Mouse (Mus musculus): ENCODE measurements at regions not wholly inside any gene's neighbourhood (a gene's known extent, or its start where the extent isn't known, plus 50 kb on each side); places are given as distances from the start of the nearest gene placed in this dataset.

DNA sequence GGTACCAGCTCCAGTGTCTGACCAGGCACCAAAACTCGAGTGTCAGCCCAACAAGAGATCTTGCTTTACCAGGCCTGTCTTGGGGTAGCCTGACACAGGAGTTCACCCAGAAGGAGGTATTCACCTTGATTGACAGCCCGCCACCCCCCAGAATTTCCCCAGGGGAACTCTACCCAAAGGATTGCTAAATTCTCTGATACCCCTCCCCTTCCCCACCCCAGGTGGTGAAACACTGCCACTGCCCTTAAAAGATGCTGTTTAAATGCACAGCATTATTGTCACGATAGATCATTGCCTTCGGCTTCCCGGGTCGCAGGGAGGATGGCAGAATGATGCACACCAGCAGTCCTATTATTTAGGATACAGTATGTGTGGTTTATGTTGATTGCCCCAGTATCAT lies 476.8 kb downstream of the Prss52 start:
- DNase-seq (ENCODE audit: low read depth), result peak; percentile 51
- TF ChIP-seq POLR2A (IDR thresholded peaks at IDR 0.05; ENCODE audit: borderline replicate concordance, extremely low read depth, insufficient read depth, insufficient read length, poor library complexity, severe bottlenecking), result no peak
- TF ChIP-seq CTCF (IDR thresholded peaks at IDR 0.05; ENCODE audit: borderline replicate concordance, extremely low read depth, insufficient read depth, insufficient read length), result 0 out of 2 replicates have a peak, but pooled peaks have one; percentile 2

DNA sequence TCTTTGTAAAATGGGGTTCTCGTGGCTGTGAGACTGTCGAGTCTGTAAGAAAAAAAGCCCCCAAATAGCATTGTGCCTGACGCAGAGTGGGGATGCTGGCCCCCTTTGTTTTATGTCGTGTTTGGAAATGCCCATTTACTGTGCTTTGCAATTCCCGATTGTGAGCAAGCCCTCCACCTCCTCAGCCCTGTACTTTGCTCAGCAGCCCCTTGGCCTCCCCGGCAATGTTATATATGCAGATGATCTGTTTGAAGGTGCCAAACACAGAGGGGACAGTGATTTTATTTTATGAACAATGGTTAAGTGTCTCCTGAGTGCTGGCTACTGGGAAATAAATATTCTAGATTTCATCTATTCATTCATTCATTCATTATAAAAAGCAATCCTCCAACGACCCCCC lies 477.6 kb downstream of the Prss52 start:
- peak; percentile 60 for DNase-seq (ENCODE audit: low read depth)
- TF ChIP-seq POLR2A (IDR thresholded peaks at IDR 0.05; ENCODE audit: borderline replicate concordance, extremely low read depth, insufficient read depth, insufficient read length, poor library complexity, severe bottlenecking), result no peak
- TF ChIP-seq CTCF (IDR thresholded peaks at IDR 0.05; ENCODE audit: borderline replicate concordance, extremely low read depth, insufficient read depth, insufficient read length), result no peak

DNA sequence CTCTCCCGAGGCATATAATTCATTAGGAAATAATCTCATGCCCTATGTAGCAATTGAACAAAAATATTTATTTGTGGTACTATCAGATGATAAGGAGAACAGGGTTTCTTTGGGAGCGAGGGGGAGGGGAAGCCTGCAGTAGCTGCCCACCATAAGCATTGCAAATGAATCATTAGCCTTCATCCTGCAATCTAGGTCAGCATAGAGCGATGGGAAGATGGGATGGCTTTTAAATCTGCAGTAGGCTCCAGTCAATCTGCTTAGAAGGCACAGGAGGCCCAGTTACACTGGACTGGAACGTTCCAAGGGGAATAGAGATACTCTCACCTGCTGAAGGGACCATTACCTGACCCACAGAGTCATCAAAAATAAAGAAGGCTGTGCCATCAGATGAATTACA lies 478.7 kb downstream of the Prss52 start:
- TF ChIP-seq POLR2A (IDR thresholded peaks at IDR 0.05; ENCODE audit: borderline replicate concordance, extremely low read depth, insufficient read depth, insufficient read length, poor library complexity, severe bottlenecking), result no peak
- peak; percentile 67 for DNase-seq (ENCODE audit: low read depth)

DNA sequence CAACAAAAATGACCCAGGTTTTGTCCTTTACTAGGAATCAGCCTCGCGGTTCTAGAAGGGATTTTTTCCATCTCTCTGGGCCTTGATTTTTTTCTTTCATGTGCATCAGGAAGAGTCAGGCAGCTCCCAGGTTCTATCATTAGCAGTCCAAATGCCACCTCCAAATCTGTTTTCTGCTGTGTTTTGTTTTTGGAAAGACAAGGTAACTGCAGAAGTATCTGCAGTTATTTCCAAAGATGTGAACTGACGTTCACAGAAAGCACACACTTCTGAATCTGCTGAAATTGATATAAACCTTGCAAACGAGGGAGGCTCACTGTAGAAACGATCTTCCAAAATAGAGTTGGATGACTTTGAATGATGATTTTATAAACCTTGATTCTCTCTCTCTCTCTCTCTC lies 480.1 kb downstream of the Prss52 start:
- TF ChIP-seq POLR2A (IDR thresholded peaks at IDR 0.05; ENCODE audit: borderline replicate concordance, extremely low read depth, insufficient read depth, insufficient read length, poor library complexity, severe bottlenecking) (no peak), CTCF (IDR thresholded peaks at IDR 0.05; ENCODE audit: borderline replicate concordance, extremely low read depth, insufficient read depth, insufficient read length) (no peak)
- DNase-seq (ENCODE audit: low read depth), result no peak

DNA sequence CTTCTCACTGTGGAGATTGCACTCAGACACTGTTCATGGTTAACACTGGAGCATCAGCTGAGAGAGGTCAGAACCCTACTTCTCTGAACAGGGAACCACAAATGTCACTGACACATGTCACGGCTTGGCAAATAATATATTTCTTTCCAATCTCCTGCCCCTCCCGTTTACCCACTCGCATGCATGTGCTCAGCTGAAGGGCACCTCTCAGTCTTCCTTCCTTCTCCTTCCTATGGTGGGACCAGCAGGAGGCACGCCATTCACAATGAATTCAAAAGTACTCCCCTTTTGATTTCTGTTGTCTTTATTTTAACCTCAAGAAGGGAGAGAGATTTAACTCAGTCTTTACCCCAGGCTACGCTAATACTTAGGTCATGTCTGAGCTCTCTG lies 481.0 kb downstream of the Prss52 start:
- TF ChIP-seq CTCF (IDR thresholded peaks at IDR 0.05; ENCODE audit: borderline replicate concordance, extremely low read depth, insufficient read depth, insufficient read length), result no peak
- no peak for TF ChIP-seq POLR2A (IDR thresholded peaks at IDR 0.05; ENCODE audit: borderline replicate concordance, extremely low read depth, insufficient read depth, insufficient read length, poor library complexity, severe bottlenecking)
- DNase-seq (ENCODE audit: low read depth), result peak; percentile 65

DNA sequence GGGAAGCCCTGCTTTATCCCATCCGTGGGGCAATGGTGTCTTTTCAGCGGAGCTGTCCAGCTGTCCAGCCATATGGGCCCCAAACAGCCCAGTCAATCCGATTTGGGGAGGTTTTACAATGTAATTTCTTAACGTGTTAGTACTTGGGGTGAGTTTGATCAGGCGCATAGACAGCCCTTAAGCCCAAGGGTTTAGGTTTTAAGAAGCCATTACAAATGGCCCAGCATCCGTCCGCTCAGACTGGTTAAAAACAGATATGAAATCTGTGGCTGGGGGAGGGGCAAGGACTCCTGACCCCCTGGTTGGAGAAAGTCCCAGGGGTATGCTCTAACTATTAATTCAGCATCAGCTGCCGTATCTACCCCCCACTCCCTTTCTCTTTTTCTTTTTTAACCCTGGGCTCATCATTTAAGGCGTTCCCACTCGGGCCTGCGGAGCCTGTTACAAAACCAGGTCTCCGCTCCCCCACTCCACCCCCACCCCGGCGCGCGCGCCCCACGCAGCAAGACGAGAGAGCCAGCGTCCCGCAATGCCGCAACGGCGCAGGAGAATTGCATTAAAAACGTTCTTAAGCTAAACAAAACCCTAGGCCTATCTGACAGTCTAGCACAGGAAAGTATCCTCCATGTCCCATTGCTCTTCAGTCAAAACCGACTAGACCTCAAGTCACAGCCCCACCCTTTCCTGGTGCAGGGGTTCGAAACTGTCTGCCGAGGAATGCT lies 481.5 kb downstream of the Prss52 start:
- TF ChIP-seq CTCF (IDR thresholded peaks at IDR 0.05; ENCODE audit: borderline replicate concordance, extremely low read depth, insufficient read depth, insufficient read length) (no peak), POLR2A (IDR thresholded peaks at IDR 0.05; ENCODE audit: borderline replicate concordance, extremely low read depth, insufficient read depth, insufficient read length, poor library complexity, severe bottlenecking) (no peak)
- peak; percentile 68 for DNase-seq (ENCODE audit: low read depth)

DNA sequence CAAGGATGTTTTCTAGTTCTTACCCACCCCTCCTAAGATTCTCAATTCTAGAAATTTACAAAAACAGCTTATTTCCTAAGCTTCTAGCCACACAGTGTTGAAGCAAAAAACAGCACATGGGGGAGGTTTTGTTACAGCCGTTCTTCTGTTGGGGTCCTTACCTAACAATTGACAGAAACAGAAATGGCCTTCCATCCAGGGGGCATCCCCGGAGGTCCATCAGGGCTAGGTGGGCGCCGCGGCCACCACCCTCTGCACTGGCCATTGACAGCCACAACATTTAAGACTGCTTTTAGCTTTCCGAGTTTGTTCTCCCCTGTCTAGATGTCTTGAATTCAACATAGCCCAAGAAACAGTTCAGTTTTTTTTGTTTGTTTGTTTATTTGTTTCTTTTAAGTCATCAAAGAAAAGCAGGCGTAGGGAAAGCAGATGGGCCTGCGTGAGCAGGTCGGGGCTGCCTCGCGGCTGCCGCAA lies 482.3 kb downstream of the Prss52 start:
- TF ChIP-seq CTCF (IDR thresholded peaks at IDR 0.05; ENCODE audit: borderline replicate concordance, extremely low read depth, insufficient read depth, insufficient read length) (no peak), POLR2A (IDR thresholded peaks at IDR 0.05; ENCODE audit: borderline replicate concordance, extremely low read depth, insufficient read depth, insufficient read length, poor library complexity, severe bottlenecking) (no peak)
- DNase-seq (ENCODE audit: low read depth), result no peak

DNA sequence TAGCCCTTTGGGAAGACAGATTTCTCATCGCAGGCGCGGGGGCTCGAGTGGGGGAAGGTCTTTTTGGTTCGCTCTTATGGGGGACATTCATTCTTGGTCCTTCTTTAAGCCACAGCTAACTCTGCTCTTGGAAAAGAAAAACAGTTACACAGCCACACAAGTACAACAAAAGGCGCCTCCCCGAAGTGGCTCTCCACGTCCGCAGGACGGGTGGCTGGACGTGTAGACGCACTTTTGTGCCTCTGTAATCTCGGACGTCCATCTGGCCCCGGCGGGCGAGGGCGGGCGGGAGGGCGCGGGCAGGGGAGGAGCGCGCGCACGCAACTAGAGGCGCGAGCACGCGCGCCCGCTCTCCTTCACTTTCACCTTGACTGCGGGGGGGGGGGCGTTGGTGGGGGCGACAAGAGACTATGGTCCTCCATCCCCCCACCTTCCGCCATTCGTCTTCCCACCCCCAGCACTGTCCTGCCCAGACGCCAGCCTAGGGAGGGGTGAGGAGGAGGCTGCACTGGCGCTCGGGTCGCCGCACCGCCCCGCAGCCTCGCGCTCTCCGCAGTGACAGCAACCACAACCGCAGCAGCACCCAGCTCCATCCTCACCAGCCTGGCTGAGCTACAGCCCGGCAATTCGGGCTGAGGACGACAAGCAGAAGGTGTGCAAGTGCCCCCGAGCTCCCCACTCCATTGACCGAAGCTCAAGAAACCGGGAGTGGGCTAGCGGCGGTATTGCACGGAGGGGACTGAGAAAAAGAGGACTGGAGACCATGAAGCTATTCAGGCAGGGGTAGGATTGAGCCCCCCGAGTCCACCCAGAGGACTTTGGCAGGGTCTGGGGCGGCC lies 483.0 kb downstream of the Prss52 start:
- peak; percentile 68; the same call in 1 of the 2 replicates for TF ChIP-seq POLR2A (IDR thresholded peaks at IDR 0.05; ENCODE audit: borderline replicate concordance, extremely low read depth, insufficient read depth, insufficient read length, poor library complexity, severe bottlenecking)
- TF ChIP-seq CTCF (IDR thresholded peaks at IDR 0.05; ENCODE audit: borderline replicate concordance, extremely low read depth, insufficient read depth, insufficient read length), result no peak

DNA sequence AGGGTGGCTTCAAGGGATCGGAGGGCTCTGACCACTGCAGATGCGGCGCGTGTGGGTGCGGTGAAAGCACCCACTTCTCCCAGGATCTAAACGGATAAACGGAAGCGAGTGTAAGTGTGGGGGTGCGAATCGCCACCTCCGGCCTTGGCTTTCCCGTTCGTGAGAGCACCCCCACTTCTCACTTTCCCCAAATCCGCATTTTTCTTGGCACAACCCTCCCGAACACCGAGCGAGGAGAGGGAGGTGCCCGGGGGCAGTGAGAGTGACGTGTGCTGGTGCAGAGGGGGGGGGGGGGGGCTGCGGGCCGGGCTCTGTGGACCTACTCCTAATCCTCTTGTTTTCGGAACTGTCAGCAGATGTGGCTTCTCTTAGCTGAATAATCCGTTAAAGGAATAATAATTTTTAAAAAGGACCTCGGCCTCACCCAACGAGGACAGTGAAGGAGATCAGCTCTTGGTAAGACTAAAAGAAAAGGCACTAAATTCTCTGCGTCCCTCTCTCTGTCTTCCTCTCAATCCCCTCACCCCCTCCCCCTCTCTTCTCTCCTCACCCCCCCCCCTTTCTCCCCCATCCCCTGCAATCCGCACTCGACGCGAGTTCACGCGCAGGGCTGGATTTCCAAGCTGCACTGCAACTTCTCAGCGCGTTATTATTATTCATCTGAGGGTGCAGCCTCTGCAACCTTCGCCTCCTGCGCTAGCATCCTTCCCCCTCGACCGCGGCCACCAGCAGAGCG lies 483.8 kb downstream of the Prss52 start:
- DNase-seq (ENCODE audit: low read depth), result peak; percentile 95
- peak; percentile 53; the same call in 1 of the 2 replicates for TF ChIP-seq POLR2A (IDR thresholded peaks at IDR 0.05; ENCODE audit: borderline replicate concordance, extremely low read depth, insufficient read depth, insufficient read length, poor library complexity, severe bottlenecking)
- TF ChIP-seq CTCF (IDR thresholded peaks at IDR 0.05; ENCODE audit: borderline replicate concordance, extremely low read depth, insufficient read depth, insufficient read length), result no peak

More for the DNA sequence above, 483.0 kb downstream of the Prss52 start:
- DNase-seq (ENCODE audit: low read depth), result peak; percentile 92

DNA sequence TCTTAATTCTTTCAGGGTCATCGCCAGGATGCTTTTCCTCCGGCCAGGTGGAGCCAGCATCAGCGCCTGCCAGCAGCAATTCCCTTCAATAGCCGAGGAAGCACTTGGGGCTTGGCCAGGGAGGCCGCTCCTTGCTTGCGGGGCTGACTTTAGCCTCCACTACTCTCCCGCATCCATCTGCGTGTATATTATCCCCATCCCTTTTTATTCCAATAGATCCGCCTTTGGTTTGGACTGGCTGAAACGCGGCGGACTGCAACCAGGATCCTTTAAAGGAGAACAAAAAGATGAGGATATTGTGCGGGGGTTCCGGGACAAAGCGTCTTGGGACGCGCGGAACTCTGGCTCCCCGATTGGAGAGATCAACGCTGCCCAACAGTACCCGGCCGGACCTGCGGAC lies 484.5 kb downstream of the Prss52 start:
- 0 out of 2 replicates have a peak, but pooled peaks have one; percentile 4 for TF ChIP-seq POLR2A (IDR thresholded peaks at IDR 0.05; ENCODE audit: borderline replicate concordance, extremely low read depth, insufficient read depth, insufficient read length, poor library complexity, severe bottlenecking)
- TF ChIP-seq CTCF (IDR thresholded peaks at IDR 0.05; ENCODE audit: borderline replicate concordance, extremely low read depth, insufficient read depth, insufficient read length), result no peak
- peak; percentile 45 for DNase-seq (ENCODE audit: low read depth)

DNA sequence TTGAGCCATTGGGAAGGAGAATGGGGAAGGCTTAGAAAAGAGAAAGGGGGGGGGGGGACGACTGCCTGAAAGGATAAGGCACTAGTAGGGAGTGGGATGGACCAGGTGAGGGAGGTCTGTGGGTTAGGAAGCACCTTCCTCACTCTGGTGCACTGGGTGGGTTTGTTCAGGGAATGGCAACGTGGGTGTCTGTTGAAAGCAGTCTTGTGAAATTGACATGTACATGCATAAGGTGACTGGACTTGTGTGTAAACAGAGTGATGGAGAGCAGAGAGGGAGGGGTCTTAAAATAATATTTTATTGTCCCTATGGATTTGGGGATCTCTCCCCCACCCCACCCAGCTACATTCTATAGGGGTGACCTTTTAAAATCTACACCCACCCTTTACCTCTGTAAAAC lies 485.0 kb downstream of the Prss52 start:
- DNase-seq (ENCODE audit: low read depth), result no peak
- TF ChIP-seq CTCF (IDR thresholded peaks at IDR 0.05; ENCODE audit: borderline replicate concordance, extremely low read depth, insufficient read depth, insufficient read length), result no peak
- no peak for TF ChIP-seq POLR2A (IDR thresholded peaks at IDR 0.05; ENCODE audit: borderline replicate concordance, extremely low read depth, insufficient read depth, insufficient read length, poor library complexity, severe bottlenecking)
